Mouse (Mus musculus) heart, postnatal 36 days (tissue): ENCODE data around the gene Smok3a. TPM values are rescaled to one million over a fixed set of nuclear protein-coding genes. Genes with fewer than 3 reads are reported as not detected.
"Not testable (repeated sequence)": the region's sequence is repeated elsewhere in the genome, so short reads cannot be mapped to it uniquely, and the experiment has no call there.

Experiments
- DNase-seq, 2 experiments: peaks; one replicate each; pipeline ENCODE4 v3.0.0; 2021 to 2022
- intact Hi-C: fragments of 180-260 bp; cut with DNase I; formaldehyde crosslinking; loops from one replicate; pipeline ENCODE4 v1.15.1; 2025
- total RNA-seq, 2 experiments: library from RNA; stranded (reverse); gene quantifications; 2 replicates each; pipeline ENCODE4 v1.2.3; 2021

Smok3a gene
- not detected for total RNA-seq

GRCm38 (mm10) chr5:138020961-138021479 is at the start of gene Smok3a, which contains the start of gene Smok3b:
TSS of gene Smok3a (plus strand) at chr5:138021261.
TSS of gene Smok3b (plus strand) at chr5:138021429.
- intact Hi-C loops, DNase-seq: not testable (repeated sequence)

GRCm38 (mm10) chr5:137973161-137973560 is 47.9 kb upstream of the Smok3a start:
- intact Hi-C loops: no loop called here
- DNase-seq: no peak

DNA sequence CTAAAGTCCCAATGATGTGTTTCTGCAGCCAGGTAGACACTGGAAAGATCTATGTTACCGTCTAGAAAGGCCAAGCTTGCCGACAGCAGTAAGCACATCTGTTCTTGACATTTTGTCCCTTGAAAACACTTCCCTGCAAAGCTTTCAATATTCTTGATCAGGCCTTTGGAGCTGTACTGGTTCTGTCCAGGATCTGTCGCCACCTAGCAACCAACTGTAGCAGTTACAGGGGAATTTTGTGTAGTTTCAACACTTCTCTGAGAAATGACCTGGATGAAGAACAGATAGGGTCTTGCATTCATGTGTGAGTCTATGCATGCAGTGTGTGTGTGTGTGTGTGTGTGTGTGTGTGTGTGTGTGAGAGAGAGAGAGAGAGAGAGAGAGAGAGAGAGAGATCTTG is 47.3 kb upstream of the Smok3a start:
- DNase-seq: no peak
- intact Hi-C loops: no loop called here

- DNase-seq: no peak
- intact Hi-C loops: no loop called here
These were observed 46.3 kb upstream of the Smok3a start for GRCm38 (mm10) chr5:137974724-137975123.

- intact Hi-C loops: no loop called here
These were observed 45.6 kb upstream of the Smok3a start for GRCm38 (mm10) chr5:137975434-137975833.

GRCm38 (mm10) chr5:137977291-137977690 is 43.8 kb upstream of the Smok3a start:
- no peak for DNase-seq
- intact Hi-C loops: no loop called here

More at GRCm38 (mm10) chr5:137975434-137975833, 45.6 kb upstream of the Smok3a start:
- DNase-seq: no peak

DNA sequence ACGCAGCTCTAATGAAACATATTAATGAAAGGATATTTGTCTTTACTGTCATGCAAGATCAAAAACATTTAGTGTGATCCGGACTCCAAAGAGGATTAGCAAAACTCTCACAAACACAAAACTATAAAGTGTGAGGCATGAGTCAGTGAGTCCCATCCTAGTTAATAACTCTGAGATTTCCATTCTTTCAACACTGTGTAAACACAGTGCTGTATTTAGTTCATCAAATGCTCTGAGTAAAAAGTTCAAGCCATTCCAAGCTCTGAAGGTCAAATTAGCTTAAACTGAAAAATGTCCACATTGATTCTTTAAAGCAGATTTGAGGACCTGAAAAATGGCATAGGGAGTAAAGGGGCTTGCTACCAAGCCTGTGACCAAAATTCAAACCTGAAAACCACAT is 42.0 kb upstream of the Smok3a start:
- intact Hi-C loops: no loop called here
- no peak for DNase-seq

DNA sequence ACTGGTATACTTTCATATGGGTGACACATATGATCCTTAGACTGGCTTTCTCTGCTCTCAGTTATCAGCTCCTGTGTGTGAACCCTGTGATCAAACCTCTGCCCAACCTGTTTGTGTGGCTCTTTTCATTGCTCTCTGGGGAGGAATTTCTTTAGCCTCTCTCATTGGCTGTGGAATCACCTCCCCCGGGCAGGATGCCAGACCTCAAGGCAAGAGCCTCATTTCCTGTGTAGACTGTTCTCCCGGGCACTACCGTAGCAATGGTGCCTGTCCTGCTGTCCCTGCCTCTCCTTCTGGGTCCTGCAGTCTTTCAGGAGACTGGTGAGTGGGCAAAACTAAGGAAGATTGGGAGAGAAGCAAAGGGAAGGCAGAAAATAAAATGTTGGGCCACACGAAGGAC is 39.8 kb upstream of the Smok3a start, which contains the start of gene Azgp1:
TSS of gene Azgp1 (plus strand) at position 221 of the 400 bp plus-strand sequence.
- intact Hi-C loops: no loop called here
- DNase-seq: no peak

- intact Hi-C loops: no loop called here
- no peak for DNase-seq
These were observed 34.7 kb upstream of the Smok3a start for GRCm38 (mm10) chr5:137986351-137986750.

GRCm38 (mm10) chr5:138009437-138009836 is 11.6 kb upstream of the Smok3a start:
- intact Hi-C loops: no loop called here
- no peak for DNase-seq

GRCm38 (mm10) chr5:138012382-138012781 is 8.7 kb upstream of the Smok3a start:
- DNase-seq: no peak
- intact Hi-C loops: no loop called here

GRCm38 (mm10) chr5:138016530-138016929 is 4.5 kb upstream of the Smok3a start:
- no peak for DNase-seq
- intact Hi-C loops: no loop called here

GRCm38 (mm10) chr5:138016997-138017396 is 4.1 kb upstream of the Smok3a start:
- intact Hi-C loops: no loop called here
- no peak for DNase-seq

DNA sequence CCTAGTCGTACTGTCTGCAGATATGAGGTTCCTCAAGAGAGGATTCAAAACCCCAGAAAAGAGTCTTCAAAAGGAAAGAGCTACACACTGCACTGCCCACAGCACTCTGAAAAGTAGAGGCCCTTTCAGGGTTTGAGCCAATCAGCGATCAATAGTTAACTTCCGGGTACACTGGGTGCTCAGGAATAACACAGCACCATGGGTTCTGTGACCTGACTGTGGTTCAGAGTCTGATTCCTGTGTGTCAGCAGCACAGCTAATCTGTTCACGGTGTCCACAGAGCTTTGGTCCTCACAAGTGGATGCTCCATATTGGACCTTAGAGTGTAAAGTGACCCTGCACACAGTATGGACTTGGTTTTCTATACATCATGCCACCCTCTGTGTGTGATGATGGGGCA is 1.5 kb upstream of the Smok3a start:
- DNase-seq, intact Hi-C loops: not testable (repeated sequence)

- DNase-seq, intact Hi-C loops: not testable (repeated sequence)
These were observed 31.8 kb downstream of the Smok3a start, which contains the start of gene Smok3c for GRCm38 (mm10) chr5:138052894-138053293. TSS of gene Smok3c (plus strand) at chr5:138053194.

- DNase-seq: no peak
- intact Hi-C loops: no loop called here
These were observed 52.7 kb downstream of the Smok3a start for GRCm38 (mm10) chr5:138073803-138074202.

GRCm38 (mm10) chr5:138075684-138076083 is 54.6 kb downstream of the Smok3a start:
- intact Hi-C loops: no loop called here
- DNase-seq: no peak

DNA sequence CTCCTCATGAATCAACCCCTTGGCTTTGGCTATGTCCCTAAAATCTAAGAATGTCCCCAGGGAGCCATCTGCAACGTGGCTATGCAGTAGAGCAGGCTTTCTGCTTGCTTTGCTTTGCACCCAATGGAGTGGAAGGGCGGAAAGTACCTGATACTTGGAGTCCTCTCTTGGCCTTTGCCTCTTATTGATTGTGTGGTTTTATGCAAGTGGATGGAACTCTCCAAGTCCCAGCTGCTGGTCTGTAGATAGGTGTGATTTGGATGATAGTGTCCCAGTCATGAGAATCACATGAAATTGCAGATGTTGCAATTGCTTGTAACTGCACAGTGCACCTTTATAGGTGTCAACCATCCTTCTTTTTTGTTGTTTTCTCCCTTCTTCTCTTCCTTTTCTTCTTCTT is 55.1 kb downstream of the Smok3a start:
- intact Hi-C loops: no loop called here
- DNase-seq: no peak

DNA sequence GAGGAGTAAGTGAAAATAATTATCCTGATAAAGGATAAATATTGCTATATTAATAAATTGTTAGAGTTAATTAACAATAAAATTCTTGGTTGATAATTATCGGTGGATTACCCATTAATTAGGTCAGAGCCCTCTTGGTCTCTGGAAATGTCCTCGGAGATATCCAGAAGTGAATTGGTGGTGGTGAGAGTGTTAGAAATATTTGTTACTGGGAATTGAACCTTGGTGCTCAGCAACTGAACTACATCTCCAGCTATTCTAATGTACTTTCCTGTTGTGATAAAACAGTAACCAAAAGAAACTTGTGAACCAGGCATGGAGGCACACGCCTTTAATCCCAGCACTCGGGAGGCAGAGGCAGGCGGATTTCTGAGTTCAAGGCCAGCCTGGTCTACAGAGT is 59.4 kb downstream of the Smok3a start:
- DNase-seq: no peak
- intact Hi-C loops: loop anchor here (5.0 kb wide), 1 partner anchor 37 kb away; the partner anchor contains the start of gene Zscan21

GRCm38 (mm10) chr5:138081446-138081845 is 60.4 kb downstream of the Smok3a start:
- no peak for DNase-seq
- intact Hi-C loops: loop anchor here (5.0 kb wide), 1 partner anchor 36 kb away; the partner anchor contains the start of gene Zscan21

DNA sequence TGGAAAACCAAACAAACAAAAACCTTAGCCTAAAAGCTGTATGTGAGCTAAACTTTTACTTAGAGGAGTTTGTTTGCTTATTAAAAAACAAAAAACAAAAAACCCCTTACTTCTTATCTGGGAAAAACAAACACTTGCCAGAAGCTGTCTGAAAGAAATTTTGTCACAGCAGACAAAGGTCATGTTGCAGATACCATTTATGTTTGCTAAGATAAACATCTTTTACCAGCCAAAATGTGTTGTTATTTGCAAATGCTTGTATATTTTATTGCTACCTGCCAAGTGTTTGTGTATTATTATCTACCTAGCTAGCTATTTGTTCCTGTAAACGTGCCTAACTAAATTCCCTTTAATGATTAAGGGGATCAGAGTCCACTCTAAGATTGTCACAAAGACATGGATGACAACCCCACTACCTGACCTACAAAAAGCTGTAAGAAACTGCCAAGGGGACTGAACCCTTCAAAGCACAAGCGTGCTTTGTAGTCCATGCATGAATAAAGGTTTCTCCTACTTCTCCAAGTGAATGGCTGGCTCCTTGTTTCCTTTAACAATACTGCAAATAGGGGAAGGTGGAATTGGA is 62.3 kb downstream of the Smok3a start:
- no peak for DNase-seq
- intact Hi-C loops: loop anchor here (5.0 kb wide), 1 partner anchor 34 kb away; the partner anchor contains the start of gene Zscan21

GRCm38 (mm10) chr5:138083936-138084335 is 62.9 kb downstream of the Smok3a start:
- intact Hi-C loops: loop anchor here (5.0 kb wide), 1 partner anchor 33 kb away; the partner anchor contains the start of gene Zscan21
- DNase-seq: no peak
